ENCODE assay signal across 14 mouse cellular contexts in the genomic region with DNA sequence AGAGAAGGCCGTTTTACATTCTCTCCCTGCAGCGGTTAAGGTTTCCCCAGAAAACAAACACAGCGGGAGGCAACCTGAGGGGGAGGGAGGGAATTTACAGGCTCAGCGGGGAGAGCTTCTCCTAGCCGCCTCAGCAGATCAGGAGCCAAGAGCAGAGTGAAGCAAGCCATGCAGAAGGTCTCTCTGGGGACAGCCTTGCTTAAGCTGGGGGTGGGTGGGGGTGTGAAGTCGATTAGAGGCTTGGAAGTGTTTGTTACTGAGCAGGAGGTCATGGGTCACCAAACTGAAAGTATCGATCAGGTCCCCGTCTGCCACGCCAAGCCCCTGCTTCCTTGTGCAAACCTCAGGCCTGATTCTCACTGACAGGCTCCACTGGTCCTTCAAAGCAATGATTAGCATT. TPM values are rescaled to one million over a fixed set of nuclear protein-coding genes. Genes with fewer than 3 reads are reported as not detected.
DNase-seq lines count a peak whose midpoint lies in the region; ATAC-seq and TF ChIP-seq lines count a peak whose summit lies in the region.
"Had no signal": no experiment of that assay in that cellular context is flagged by ENCODE, and none has a peak within 500 bp of the region (broad histone marks: within the 10 kb centered on the region; RNA-seq: fewer than 3 reads in every experiment).

No protein-coding gene starts in this region.

- H3K27me3 ChIP-seq in midbrain, embryonic 10.5 days (ENCODE audit: low read depth, poor library complexity, severe bottlenecking), result peaks cover 26% of the 10 kb centered on the region
- H3K27me3 ChIP-seq in midbrain, embryonic 16.5 days (ENCODE audit: control insufficient read depth, insufficient read depth, low read depth, low read length), result no peaks in the 10 kb centered on the region
- no peaks in the 10 kb centered on the region for H3K27me3 ChIP-seq in hindbrain, embryonic 16.5 days (replicated peaks; ENCODE audit: control insufficient read depth, insufficient read depth, low read length)

- no peak for ATAC-seq in midbrain, embryonic 16.5 days
- 0 out of 2 replicates have a peak, but pooled peaks have one; percentile 25 for ATAC-seq in hindbrain, embryonic 16.5 days
- ATAC-seq: intestine, embryonic 15.5 days had no signal

- H3K4me1 ChIP-seq in midbrain, embryonic 10.5 days, result peaks cover 38% of the 10 kb centered on the region
- peaks cover 18% of the 10 kb centered on the region for H3K4me1 ChIP-seq in midbrain, embryonic 16.5 days (ENCODE audit: control insufficient read depth, insufficient read depth, low read length)
- peaks cover 11% of the 10 kb centered on the region for H3K4me1 ChIP-seq in hindbrain, embryonic 16.5 days (ENCODE audit: control insufficient read depth, insufficient read depth, low read depth, low read length)
- H3K4me1 ChIP-seq: intestine, embryonic 15.5 days had no signal

- 0% methylated on average over 9 of the region's 9 CpGs for WGBS in midbrain, embryonic 10.5 days
- WGBS in midbrain, embryonic 16.5 days, result 2% methylated on average over 9 of the region's 9 CpGs
- 1% methylated on average over 9 of the region's 9 CpGs for WGBS in hindbrain, embryonic 16.5 days

- no peak for TF ChIP-seq POLR2A in brain, embryonic 14.5 days (IDR thresholded peaks at IDR 0.05; ENCODE audit: borderline replicate concordance, extremely low read depth, insufficient read depth, insufficient read length, poor library complexity, severe bottlenecking)

- H3K4me3 ChIP-seq in midbrain, embryonic 10.5 days, result peak overlapping the region; percentile 37
- no peak overlapping the region for H3K4me3 ChIP-seq in midbrain, embryonic 16.5 days (ENCODE audit: low read depth, low read length)
- H3K4me3 ChIP-seq in hindbrain, embryonic 16.5 days (ENCODE audit: low read length), result no peak overlapping the region
- H3K4me3 ChIP-seq: intestine, embryonic 15.5 days; layer of hippocampus, adult 2 months had no signal

- no peak for TF ChIP-seq CTCF in brain, embryonic 14.5 days (IDR thresholded peaks at IDR 0.05; ENCODE audit: borderline replicate concordance, extremely low read depth, insufficient read depth, insufficient read length)

- intact Hi-C loops in gastrocnemius, postnatal 36 days (cut with DNase I), result no loop called here

- peak; percentile 52 for DNase-seq in midbrain, embryonic 10.5 days (ENCODE audit: low spot score)
- DNase-seq in brain, embryonic 14.5 days (ENCODE audit: low read depth), result peak; percentile 43
- peak; percentile 78 for DNase-seq in retina, embryonic 14.5 days (ENCODE audit: low spot score)
- DNase-seq in c-Kit-positive CD71-positive TER-119-positive erythroid progenitor cells, embryonic 14.5 days (ENCODE audit: low spot score), result no peak
- no peak for DNase-seq in gastrocnemius, postnatal 36 days
- DNase-seq in layer of hippocampus, adult 11-12 months (ENCODE audit: low spot score), result no peak
- DNase-seq: cerebellum, postnatal 36 days; thymus, adult 18-20 months had no signal

- no peak overlapping the region; the same call in 1 of the 2 replicates for H3K27ac ChIP-seq in midbrain, embryonic 10.5 days (replicated peaks)
- H3K27ac ChIP-seq in midbrain, embryonic 16.5 days (ENCODE audit: low read length), result no peak overlapping the region
- H3K27ac ChIP-seq in hindbrain, embryonic 16.5 days (ENCODE audit: low read depth, low read length), result no peak overlapping the region
- H3K27ac ChIP-seq: intestine, embryonic 15.5 days; layer of hippocampus, adult 2 months; macrophage had no signal

- H3K9ac ChIP-seq in midbrain, embryonic 16.5 days (ENCODE audit: low read depth, low read length), result no peak overlapping the region
- H3K9ac ChIP-seq in hindbrain, embryonic 16.5 days (ENCODE audit: low read depth, low read length), result no peak overlapping the region
- H3K9ac ChIP-seq: intestine, embryonic 15.5 days had no signal

- no peaks in the 10 kb centered on the region for H3K9me3 ChIP-seq in midbrain, embryonic 10.5 days (replicated peaks)
- H3K9me3 ChIP-seq in midbrain, embryonic 16.5 days (replicated peaks; ENCODE audit: control insufficient read depth, low read length, poor library complexity, severe bottlenecking), result no peaks in the 10 kb centered on the region
- no peaks in the 10 kb centered on the region for H3K9me3 ChIP-seq in hindbrain, embryonic 16.5 days (ENCODE audit: control insufficient read depth, low read length)
- H3K9me3 ChIP-seq: intestine, embryonic 15.5 days had no signal

- H3K4me2 ChIP-seq in midbrain, embryonic 16.5 days (ENCODE audit: low read length), result no peak overlapping the region
- no peak overlapping the region for H3K4me2 ChIP-seq in hindbrain, embryonic 16.5 days (ENCODE audit: low read length)
- H3K4me2 ChIP-seq: heart, embryonic 11.5 days; intestine, embryonic 15.5 days had no signal

- H3K36me3 ChIP-seq in midbrain, embryonic 10.5 days, result no peaks in the 10 kb centered on the region
- H3K36me3 ChIP-seq in midbrain, embryonic 16.5 days (ENCODE audit: control insufficient read depth, insufficient read depth, low read length), result no peaks in the 10 kb centered on the region
- no peaks in the 10 kb centered on the region for H3K36me3 ChIP-seq in hindbrain, embryonic 16.5 days (ENCODE audit: control insufficient read depth, insufficient read depth, low read length)
- H3K36me3 ChIP-seq: intestine, embryonic 15.5 days had no signal

RNA-seq across cellular contexts. Expression of a gene that starts 58.7 kb away (rescaled TPM):
- polyA plus RNA-seq in midbrain, embryonic 10.5 days (2016; fragmentation: Nextera tagmentation; extraction: Ambion mirVana), result 14.5 and 19.7 TPM in 2 replicates
- 42.7 and 45.4 TPM in 2 replicates for polyA plus RNA-seq in midbrain, embryonic 16.5 days (2015; fragmentation: Nextera tagmentation; extraction: Ambion mirVana)
- 45.7 and 65.9 TPM in 2 replicates for polyA plus RNA-seq in brain, embryonic 14.5 days (2012; rRNA removed)
- 36.1 and 40.0 TPM in 2 replicates for polyA plus RNA-seq in hindbrain, embryonic 16.5 days (2015; fragmentation: Nextera tagmentation; extraction: Ambion mirVana)
- under 1 TPM; 0.23 to 0.74 TPM for total RNA-seq in gastrocnemius, postnatal 36 days (2021)
- polyA plus RNA-seq: macrophage had no signal

Comparison
In these comparisons a context has a peak if more than half of its experiments do, and no peak if none do; other contexts are left out.
1. DNase-seq: peak in midbrain, embryonic 10.5 days (single experiment), brain, embryonic 14.5 days (single experiment) and retina, embryonic 14.5 days (single experiment); none in c-Kit-positive CD71-positive TER-119-positive erythroid progenitor cells, embryonic 14.5 days (single experiment), gastrocnemius, postnatal 36 days (0 of 2) and layer of hippocampus, adult 11-12 months (single experiment).